Mouse (Mus musculus) stomach, postnatal 0 days (tissue): ENCODE results near the gene Gpld1.

Experiments used
- CTCF ChIP-seq: IDR thresholded peaks from 2 replicates; pipeline ENCODE4 v1.5.1; 2016; ENCODE audit warnings: antibody characterized with exemption, low read depth, mild to moderate bottlenecking, moderate library complexity
- EP300 ChIP-seq: optimal IDR thresholded peaks from 2 replicates; pipeline ENCODE3; 2016; ENCODE audit warnings: antibody characterized with exemption

DNA sequence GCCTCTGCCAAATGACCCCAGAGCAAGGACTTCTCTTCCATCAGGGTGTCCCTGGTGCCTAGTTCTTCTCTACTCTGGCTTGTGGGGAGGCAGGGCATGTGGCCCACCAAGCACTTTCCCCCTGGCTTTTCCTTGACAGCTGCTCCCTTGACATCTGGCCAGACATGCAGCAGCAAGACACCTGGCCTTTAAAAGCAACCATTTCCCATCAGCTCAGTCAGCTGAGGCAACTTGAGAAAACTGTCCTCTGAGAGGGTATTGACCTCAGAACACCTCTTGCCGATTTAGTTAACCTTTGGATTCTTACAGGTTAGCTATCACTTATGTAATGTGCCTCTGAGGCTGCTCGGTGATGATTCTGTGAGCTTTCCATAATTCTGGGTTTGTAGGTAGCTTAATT, 49.1 kb upstream of the Gpld1 start:
- TF ChIP-seq CTCF, result no peak
- no peak for TF ChIP-seq EP300
